Mouse (Mus musculus): ENCODE results near the gene Zbtb40.

Zbtb40 gene

GRCm38 (mm10) chr4:137048550-137049032 is at the start of gene Zbtb40:
Gene Zbtb40 (minus strand): TSS chr4:137048801.
- in situ Hi-C loops (cut with MboI, MseI) = loop anchor here (25.0 kb wide), 1 partner anchor 936 kb away; no protein-coding TSS in a partner anchor

DNA sequence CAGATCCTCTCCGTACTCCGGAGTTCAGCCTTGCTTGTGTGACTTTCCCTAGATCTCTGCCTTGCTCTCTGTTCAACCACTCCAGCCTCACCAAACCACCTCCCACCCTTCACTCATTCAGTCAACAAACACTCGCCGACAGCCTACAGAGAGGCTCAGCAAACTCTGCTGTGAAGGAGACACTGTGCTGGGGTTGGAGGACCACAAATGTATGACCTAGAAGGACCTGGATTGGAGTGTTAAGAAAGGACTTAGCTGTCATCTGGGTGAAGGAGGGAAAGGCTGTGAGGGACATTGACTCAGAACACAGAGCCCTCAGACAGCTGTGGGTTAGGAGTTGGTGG is 49.4 kb upstream of the Zbtb40 start:
- in situ Hi-C loops (cut with MboI, MseI) = loop anchor here (25.0 kb wide), 1 partner anchor 314 kb away; the partner anchor contains the start of gene Cela3a

DNA sequence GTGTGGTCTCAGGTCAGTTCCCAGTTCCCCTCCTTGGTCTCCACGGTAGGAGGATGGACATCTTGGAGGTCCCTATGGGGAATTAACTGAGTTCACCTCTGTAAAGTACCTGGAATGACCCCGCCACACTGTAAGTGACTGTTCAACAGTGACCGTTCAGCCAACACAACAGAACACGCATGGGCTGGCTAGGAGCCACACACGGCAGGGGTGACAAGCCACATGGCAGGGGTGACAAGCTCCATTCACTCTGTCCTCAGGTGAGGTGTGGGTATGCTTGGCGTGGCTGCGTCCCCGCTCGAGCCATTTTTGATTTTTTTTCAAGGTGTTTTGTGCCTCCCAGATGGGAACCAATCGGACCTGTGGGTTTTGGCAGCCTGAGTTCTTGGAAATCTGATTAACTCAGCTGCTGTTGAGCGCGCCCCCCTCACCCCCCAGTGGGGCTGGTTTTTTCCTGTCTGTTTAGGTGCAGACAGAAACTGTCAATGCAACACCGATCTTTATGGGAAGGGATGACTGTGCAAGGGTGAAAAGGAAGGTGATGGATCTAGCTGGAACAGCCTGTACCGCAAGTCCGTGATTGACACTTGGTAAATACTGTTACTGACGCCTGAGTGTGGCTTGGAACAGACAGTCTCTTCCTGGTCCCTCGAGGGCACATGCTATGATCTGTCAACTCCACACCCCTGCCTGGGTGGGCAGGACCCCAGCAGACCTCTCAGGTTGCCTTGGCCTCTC is 48.8 kb upstream of the Zbtb40 start:
- in situ Hi-C loops (cut with MboI, MseI) = loop anchor here (25.0 kb wide), 1 partner anchor 315 kb away; the partner anchor contains the start of gene Cela3a

- in situ Hi-C loops (cut with MboI, MseI) = loop anchor here (25.0 kb wide), 1 partner anchor 316 kb away; the partner anchor contains the start of gene Cela3a
Measured at GRCm38 (mm10) chr4:137096353-137096752, 47.8 kb upstream of the Zbtb40 start.

GRCm38 (mm10) chr4:137085083-137085810 is 36.6 kb upstream of the Zbtb40 start:
- in situ Hi-C loops (cut with MboI, MseI) = loop anchor here (25.0 kb wide), 1 partner anchor 327 kb away; the partner anchor contains the start of gene Cela3a

DNA sequence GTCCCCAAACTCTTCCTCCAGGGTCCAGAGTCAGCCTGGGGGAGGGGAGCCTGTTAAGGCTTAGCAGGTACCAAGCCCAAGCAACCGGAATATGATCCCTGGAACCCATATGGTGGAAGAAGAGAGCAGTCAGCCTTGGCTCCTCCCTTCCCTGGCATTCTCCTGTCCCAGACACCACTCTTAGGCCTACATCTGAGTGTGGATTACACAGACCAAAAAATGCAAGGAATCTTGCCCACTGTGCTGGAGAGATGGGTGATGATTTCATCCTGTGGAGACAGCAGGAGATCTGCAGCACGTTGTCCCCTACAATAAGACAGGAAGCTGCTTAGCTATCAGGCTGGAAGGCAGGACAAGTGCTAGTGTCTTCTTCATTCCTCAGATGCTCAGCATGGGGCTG is 34.3 kb upstream of the Zbtb40 start:
- in situ Hi-C loops (cut with MboI, MseI) = loop anchor here (25.0 kb wide), 1 partner anchor 329 kb away; the partner anchor contains the start of gene Cela3a

DNA sequence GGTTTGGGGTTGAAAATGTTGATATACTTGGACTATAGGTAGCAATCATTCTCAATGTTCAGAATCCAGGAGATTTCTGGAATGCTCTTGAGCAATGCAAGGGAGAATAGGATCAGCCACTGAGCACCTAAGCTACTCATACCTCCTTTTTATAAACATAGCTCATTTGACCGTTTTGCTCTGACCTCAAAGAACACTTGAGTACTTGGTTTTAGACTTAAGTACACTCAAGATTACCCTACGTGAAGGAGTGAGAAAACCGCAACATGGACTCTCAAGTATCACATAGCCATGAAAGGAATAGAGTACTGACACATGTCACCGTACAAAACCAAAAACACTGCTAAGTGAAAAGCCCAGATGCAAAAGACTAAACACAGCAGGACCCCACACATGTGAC is 32.8 kb upstream of the Zbtb40 start:
- in situ Hi-C loops (cut with MboI, MseI) = loop anchor here (25.0 kb wide), 1 partner anchor 331 kb away; the partner anchor contains the start of gene Cela3a

DNA sequence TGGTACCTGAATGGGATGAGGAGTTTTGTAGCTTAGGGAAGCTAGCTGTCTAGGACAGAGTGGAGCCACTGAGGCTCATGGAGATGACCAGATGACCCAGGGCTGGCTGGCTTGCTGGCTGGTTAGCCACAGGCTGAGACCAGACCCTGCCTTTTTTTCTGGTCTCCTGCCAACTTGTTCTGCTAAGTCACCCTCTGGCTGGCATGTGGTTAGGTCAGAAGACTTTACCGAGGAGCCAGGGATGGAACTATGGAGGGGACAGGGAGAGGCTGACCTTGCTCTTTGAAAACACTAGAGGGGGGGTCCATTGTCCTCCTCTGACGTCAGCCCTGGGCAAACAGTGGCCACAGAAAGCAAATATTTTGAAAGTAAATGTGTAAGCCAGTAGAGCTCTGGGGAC is 28.6 kb upstream of the Zbtb40 start:
- in situ Hi-C loops (cut with MboI, MseI) = loop anchor here (5.0 to 25.0 kb wide), 5 partner anchors 142 to 392 kb away; partner anchors contain the start of genes C1qa, C1qc and Cela3a

DNA sequence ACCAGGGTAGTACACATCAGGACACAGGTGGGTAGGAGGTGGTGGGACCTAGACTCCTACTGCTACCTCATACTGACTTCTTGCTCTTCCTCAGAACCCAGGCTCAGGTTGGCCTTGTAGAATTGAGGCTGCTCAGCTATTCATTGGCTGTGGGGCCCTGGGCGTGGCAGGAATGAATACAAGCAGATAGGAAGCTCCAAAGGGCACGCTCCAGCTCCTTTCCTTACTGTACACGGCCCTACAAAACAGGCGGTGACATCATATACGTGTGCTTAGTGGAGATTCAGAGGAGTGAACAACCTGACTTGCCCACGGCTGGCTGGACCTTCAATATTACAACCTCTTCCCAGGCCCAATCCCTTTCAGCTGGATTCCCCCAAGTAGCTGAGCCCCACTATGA is 22.6 kb upstream of the Zbtb40 start:
- in situ Hi-C loops (cut with MboI, MseI) = loop anchor here (10.0 kb wide), 3 partner anchors 136 to 386 kb away; partner anchors contain the start of genes C1qa and C1qc

DNA sequence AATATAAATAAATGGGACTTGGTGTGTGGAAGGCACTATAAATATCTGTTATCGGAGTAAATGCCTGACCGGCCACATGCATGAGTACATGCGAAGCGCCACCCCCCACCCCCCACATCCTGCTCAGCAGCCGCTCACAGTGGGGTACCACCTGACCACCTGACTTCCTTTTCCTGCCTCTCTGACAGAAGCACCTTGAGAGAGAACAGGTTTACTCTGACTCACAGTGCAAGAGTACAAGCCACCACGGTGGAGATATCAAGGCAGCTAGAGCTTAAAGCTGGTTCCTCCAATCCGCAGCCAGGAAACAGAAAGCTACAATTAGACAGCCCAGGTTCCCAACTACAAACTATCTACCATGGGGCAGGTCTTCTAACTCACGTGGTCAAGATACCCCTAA is 19.9 kb upstream of the Zbtb40 start:
- in situ Hi-C loops (cut with MboI, MseI) = no loop called here

DNA sequence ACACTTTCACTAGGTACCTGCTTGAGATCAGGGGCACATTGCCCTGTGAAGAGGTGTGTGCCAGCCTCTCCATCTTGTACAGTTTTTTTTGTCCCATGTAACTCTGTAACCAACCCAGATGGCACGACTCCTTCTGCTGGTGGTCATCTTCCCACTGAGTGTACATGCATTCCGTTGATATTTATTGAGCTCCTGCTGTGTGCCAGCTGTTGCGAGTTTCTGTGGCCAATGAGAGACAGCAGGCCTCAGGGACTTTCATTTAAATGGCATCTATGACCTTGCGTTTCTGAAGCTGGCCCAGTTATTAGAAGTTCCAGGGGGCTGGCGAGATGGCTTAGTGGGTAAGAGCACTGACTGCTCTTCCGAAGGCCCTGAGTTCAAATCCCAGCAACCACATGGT is 17.2 kb upstream of the Zbtb40 start:
- in situ Hi-C loops (cut with MboI, MseI) = no loop called here

DNA sequence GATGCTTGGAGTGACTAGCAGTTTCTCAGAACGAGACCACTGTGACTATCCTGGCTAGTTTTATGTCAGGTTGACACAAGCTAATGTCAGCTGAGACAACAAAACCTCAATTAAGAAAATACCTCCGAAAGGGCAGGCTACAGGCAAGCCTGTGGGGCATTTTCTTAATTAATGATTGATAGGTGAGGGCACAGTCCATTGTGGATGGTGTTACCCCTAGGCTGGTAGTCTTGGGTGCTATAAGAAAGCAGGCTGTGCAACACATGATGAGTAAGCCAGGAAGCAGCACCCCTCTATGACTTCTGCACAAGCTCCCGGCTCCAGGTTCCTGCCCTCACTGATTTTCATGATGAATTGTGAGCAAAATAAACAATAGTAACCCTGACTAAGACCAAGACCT is 6.3 kb upstream of the Zbtb40 start:
- in situ Hi-C loops (cut with MboI, MseI) = loop anchor here (5.0 kb wide), 1 partner anchor 778 kb away; no protein-coding TSS in a partner anchor

GRCm38 (mm10) chr4:137053810-137054209 is 5.2 kb upstream of the Zbtb40 start:
- in situ Hi-C loops (cut with MboI, MseI) = loop anchor here (5.0 kb wide), 1 partner anchor 777 kb away; no protein-coding TSS in a partner anchor

DNA sequence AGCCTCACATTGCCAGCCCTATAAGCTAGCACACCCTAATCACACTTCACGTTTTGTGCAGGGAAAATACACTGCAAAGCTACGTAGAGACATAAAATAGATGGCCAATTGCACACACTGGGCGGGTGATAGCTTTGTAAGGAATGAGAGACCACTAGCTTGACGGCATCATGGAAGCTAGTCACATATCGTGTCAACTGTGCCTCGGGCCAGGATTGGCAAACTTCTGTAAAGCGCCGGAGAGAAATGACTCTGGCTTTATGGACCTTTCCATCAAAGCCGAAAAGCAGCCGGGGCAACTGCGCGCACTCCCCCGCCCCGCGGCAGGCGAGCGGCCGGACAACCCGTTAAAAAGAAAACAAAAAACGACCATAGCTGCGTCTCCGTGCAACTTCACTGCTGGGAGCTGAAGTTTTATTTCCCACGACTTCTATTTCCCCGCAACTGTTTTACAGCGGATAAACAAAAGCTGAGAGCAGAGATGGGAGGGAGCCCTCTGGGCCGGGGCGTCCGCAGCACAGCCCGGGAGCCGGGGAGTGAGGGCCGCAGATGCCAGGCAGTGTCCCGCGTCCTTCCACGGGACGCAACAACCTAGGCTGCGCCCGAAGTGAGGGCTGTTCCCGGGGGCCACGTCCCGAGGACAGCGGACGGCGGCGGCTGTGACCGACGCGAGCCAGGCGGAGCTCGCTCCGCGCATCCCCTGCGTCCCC is 606 bp downstream of the Zbtb40 start:
- in situ Hi-C loops (cut with MboI, MseI) = loop anchor here (25.0 kb wide), 1 partner anchor 936 kb away; no protein-coding TSS in a partner anchor

DNA sequence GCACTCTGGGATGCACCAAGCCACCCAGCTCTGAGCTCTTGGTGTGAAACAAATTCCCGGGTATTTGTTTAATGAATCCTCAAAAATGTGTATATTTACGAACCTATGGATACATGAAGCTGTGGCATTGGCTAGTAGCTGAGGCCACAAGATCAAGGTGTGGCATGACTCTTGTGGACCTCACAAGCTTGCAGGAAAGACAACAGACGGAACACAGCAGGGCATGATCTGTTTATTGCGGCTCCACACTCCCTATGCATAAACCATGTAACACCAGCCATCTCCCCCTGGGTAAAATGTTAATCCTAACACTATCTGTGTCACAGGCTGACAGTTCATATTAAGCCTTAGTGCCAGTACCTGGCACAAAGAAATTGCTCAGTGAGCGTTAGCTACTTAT is 2.5 kb downstream of the Zbtb40 start:
- in situ Hi-C loops (cut with MboI, MseI) = loop anchor here (25.0 kb wide), 1 partner anchor 934 kb away; no protein-coding TSS in a partner anchor

DNA sequence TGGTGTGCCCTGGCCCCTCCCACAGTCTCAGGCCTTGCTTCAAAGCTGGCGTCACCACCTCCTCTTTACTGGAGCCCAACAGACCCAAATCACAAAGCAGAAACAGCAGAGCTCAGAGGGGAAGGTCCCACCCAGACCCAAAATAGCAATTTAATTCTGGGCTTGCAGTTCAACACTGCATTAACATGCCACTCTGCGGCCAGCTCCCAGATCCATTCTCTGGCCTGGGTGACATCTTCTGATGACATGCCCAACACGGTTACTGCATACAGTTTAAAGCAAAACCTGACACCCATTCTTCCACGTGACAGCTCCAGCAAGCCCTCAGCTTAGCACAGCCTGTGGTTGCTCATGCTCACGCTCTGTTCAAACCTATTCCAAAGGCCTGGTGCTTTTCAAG is 4.1 kb downstream of the Zbtb40 start:
- in situ Hi-C loops (cut with MboI, MseI) = loop anchor here (25.0 kb wide), 1 partner anchor 932 kb away; no protein-coding TSS in a partner anchor

- in situ Hi-C loops (cut with MboI, MseI) = loop anchor here (25.0 kb wide), 1 partner anchor 931 kb away; no protein-coding TSS in a partner anchor
Measured at GRCm38 (mm10) chr4:137043799-137044198, 4.8 kb downstream of the Zbtb40 start.

DNA sequence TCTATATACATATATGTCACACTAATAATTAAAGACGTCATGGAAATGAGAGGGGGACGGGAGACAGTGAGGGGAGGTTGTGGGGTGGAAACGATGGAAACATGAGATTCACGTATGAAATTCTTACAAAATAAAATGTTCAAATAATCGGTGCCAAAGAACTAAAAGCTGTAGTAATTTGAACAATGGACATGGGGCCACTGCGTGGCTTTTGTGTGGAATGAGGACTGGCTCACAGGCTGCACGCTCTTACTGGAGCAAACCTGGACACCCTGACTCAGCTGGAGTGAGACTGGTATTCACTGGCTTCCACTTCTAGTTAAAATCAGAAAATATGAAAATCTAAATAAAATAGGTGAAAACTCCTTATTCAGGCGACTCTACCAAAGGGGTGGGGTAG is 6.6 kb downstream of the Zbtb40 start:
- in situ Hi-C loops (cut with MboI, MseI) = loop anchor here (25.0 kb wide), 1 partner anchor 930 kb away; no protein-coding TSS in a partner anchor

- in situ Hi-C loops (cut with MboI, MseI) = loop anchor here (25.0 kb wide), 1 partner anchor 929 kb away; no protein-coding TSS in a partner anchor
Measured at GRCm38 (mm10) chr4:137041161-137041621, 7.4 kb downstream of the Zbtb40 start.

- in situ Hi-C loops (cut with MboI, MseI) = loop anchor here (25.0 kb wide), 1 partner anchor 927 kb away; no protein-coding TSS in a partner anchor
Measured at GRCm38 (mm10) chr4:137039441-137039840, 9.2 kb downstream of the Zbtb40 start.

- in situ Hi-C loops (cut with MboI, MseI) = loop anchor here (25.0 kb wide), 1 partner anchor 926 kb away; no protein-coding TSS in a partner anchor
Measured at GRCm38 (mm10) chr4:137038501-137038900, 10.1 kb downstream of the Zbtb40 start.

Measured in regulatory T cell (primary cell).